Mouse (Mus musculus) bone marrow macrophage, adult 2 months (primary cell): ENCODE data around the gene Map3k20. TPM values are rescaled to one million over a fixed set of nuclear protein-coding genes. Genes with fewer than 3 reads are reported as not detected.

Source experiments
- H3K27ac ChIP-seq: 2 replicates; pipeline ENCODE4 v1.5.1; 2012; ENCODE audit warnings: low read depth, low read length; ENCODE audit not compliant: insufficient read depth
- H3K4me1 ChIP-seq: 2 replicates; pipeline ENCODE4 v1.6.1; 2012; ENCODE audit warnings: low read length; ENCODE audit not compliant: control insufficient read depth, insufficient read depth
- H3K4me3 ChIP-seq: 2 replicates; pipeline ENCODE4 v1.5.1; 2012; ENCODE audit warnings: mild to moderate bottlenecking, low read length, moderate library complexity; ENCODE audit not compliant: insufficient read depth
- CTCF ChIP-seq: IDR thresholded peaks from 2 replicates; pipeline ENCODE4 v1.5.1; 2012; ENCODE audit warnings: low read depth, mild to moderate bottlenecking, low read length, moderate library complexity
- POLR2A ChIP-seq: IDR thresholded peaks from 2 replicates; pipeline ENCODE4 v1.6.1; 2012; ENCODE audit warnings: mild to moderate bottlenecking, low read depth, low read length, borderline replicate concordance
- polyA plus RNA-seq: library from polyadenylated mRNA; stranded (reverse); fragments of >200 nt; gene quantifications from 2 replicates; pipeline ENCODE4 v1.2.4, GENCODE M21; 2012; ENCODE audit not compliant: missing spikeins, insufficient read depth, insufficient read length

The Map3k20 gene
- polyA plus RNA-seq, 1 experiment = 20.3 TPM

DNA sequence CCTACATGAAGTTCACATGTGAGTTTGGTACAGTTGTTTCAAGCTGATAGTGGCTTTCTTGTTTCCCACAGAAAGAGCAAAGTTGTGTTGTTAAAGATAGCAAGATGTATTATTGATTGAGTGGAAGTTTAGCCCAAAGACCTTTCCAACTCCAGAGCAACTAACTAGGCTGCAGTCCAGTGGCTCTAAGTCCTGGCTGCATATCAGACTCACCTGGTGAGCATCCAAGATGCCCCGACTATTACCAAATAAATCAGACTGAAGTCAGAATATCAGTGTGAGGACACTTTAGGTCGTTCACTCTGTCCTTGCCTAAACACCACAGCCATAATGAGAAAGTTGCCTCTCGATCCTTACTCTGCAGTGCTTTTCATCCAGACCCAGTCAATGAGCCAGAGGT, 59.8 kb downstream of the Map3k20 start:
- Histone ChIP-seq H3K4me3 (no peak overlapping the region), H3K4me1 (peaks cover 23% of the 10 kb centered on the region), H3K27ac (no peak overlapping the region)
- TF ChIP-seq POLR2A (no peak), CTCF (no peak)

DNA sequence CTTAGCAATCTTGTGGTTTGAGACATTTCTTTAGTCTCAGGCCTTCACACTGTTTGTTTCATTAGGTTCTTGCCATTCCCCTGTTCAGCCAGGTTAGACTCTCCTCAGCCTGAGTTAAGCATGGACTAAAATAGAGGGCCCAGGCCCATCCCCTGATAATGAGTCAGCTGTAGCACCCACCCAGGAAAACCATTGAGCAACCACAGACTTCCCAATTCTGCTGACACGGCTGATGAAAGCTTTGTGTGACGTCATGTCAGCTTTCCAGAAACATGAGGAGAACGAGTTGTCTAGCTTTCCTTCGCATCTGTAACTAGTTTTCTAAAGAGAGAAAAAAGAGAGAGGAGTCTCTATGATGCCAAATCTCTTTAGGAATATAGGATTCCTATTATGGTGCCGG, 65.9 kb downstream of the Map3k20 start:
- TF ChIP-seq POLR2A (no peak), CTCF (no peak)
- H3K27ac ChIP-seq = peak overlapping the region; percentile 64
- no peak overlapping the region for H3K4me3 ChIP-seq
- peaks cover 36% of the 10 kb centered on the region for H3K4me1 ChIP-seq

DNA sequence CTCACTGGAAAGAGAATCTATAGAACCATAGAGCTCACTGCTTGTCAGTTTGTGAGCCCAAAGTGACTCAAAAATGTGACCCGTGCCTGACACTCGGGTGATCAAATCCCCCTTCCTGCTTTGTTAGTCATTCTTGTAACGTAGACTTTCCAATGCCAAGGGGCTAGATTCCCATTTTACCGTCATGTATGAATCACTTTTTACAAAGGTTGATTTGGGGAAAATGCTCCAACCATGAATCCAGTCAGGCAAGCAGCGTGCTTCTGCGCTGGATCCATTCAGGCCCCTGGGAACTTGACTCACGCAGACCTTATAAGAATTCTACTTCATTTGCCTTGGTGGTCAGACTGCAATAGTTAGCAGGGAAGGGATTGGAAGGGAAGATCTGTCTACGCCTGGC, 66.3 kb downstream of the Map3k20 start:
- Histone ChIP-seq H3K27ac (peak overlapping the region; percentile 17), H3K4me3 (no peak overlapping the region)
- TF ChIP-seq POLR2A (no peak), CTCF (no peak)

DNA sequence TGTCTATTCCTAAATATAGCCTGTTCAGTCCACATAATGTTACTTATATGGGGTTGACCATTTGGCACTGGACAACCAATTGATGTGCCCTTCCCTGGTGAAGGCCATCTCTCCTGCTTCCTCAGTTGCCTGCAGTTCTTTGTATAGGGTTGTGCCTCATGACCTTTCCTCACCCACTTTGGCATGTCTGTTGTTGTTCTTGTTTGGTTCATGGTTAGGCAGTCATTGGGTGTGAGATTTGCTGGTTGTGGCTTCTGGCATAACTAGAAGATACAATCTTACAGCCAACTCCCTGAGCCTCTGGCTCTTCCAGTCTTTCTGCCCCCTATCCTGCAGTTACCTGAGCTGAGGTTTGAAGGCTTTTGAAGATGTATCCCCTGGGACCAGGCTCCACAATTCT, 67.3 kb downstream of the Map3k20 start:
- no peak overlapping the region for H3K4me3 ChIP-seq
- H3K27ac ChIP-seq = no peak overlapping the region
- peaks cover 36% of the 10 kb centered on the region for H3K4me1 ChIP-seq
- no peak for TF ChIP-seq POLR2A
- no peak for TF ChIP-seq CTCF

More for the DNA sequence above, 66.3 kb downstream of the Map3k20 start:
- peaks cover 36% of the 10 kb centered on the region for H3K4me1 ChIP-seq

DNA sequence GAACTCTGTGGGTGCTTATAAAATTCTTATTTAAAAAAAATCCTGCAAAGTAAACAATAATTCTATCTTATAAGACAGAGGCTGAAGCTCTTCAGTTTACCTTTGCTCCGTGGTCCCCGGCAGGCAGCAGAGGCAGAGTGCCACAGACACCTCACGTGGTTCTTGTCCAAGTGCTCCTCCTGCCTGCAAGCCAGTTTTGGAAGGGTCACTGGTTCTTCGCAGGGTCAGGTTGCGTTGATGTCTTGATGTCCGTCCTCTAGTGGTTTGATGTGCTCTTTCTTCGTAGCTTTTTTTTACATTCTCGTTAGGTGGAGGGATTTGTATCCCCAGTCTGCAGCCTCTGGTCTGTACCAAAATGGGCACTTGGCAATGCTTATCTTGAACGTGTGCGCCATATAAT, 71.0 kb downstream of the Map3k20 start:
- H3K27ac ChIP-seq = no peak overlapping the region
- H3K4me3 ChIP-seq = no peak overlapping the region
- TF ChIP-seq POLR2A (no peak), CTCF (no peak)
- H3K4me1 ChIP-seq = peaks cover 24% of the 10 kb centered on the region

DNA sequence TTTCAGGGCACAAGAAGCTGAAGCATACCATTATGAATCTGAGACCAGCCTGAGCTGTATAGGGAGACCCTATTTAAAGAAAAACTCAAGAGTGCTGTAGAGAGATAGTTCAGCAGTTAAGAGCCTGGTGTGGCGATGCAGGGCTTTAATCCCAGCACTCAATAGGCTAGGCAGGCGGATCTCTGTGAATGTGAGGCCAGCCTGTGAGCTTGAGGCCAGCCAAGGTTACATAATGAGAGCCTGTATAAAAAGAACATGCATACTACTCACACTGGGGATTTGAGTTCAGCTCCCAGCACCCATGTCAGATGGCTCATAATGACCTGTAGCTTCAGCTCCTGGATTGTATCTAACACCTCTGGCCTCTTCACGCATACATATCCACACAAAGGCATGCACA, 76.1 kb downstream of the Map3k20 start:
- no peak for TF ChIP-seq POLR2A
- TF ChIP-seq CTCF = no peak
- no peak overlapping the region for H3K27ac ChIP-seq
- peaks cover 35% of the 10 kb centered on the region for H3K4me1 ChIP-seq
- H3K4me3 ChIP-seq = no peak overlapping the region

DNA sequence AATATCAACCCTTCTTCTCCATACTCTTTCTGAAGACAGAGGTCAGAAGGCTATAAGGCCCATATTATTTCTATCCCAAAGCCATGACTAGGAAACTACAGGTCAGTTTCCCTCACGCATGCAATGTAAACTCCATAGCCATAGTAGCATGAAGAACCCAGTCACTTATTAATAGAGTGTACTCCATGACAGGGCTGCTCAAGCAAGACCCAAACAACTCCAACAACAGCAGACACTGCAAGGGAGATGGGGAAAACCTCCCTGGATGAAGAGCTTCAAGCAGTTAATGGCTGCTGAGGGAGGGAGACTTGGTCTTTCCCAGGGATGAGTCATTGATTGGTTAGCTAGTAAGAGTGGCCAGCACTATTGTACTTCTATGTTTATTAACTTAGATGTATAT, 78.0 kb downstream of the Map3k20 start:
- Histone ChIP-seq H3K4me3 (no peak overlapping the region), H3K4me1 (peaks cover 48% of the 10 kb centered on the region), H3K27ac (no peak overlapping the region)
- TF ChIP-seq POLR2A = no peak
- no peak for TF ChIP-seq CTCF

DNA sequence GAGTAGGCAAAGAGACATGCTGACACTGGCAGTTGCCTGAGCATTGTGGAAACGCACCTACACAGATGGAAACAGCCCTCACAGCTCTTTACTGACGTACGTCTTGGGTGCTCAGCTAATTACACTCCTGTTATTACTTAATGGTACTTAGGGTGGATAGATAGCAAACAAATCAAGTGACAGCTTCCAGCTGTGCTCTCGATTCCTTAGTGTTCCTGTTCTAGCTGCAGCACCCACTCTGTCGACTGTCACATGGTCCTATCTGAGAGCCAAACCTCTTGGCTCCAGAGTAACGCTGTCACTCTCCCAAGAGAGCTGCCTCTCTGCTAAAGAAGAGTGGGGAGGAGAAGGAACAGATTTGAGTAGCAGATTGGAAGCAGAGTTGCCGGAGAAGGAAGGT, 80.5 kb downstream of the Map3k20 start:
- H3K4me1 ChIP-seq = peaks cover 58% of the 10 kb centered on the region
- TF ChIP-seq POLR2A (no peak), CTCF (no peak)
- peak overlapping the region; percentile 26 for H3K4me3 ChIP-seq
- H3K27ac ChIP-seq = peak overlapping the region; percentile 97

DNA sequence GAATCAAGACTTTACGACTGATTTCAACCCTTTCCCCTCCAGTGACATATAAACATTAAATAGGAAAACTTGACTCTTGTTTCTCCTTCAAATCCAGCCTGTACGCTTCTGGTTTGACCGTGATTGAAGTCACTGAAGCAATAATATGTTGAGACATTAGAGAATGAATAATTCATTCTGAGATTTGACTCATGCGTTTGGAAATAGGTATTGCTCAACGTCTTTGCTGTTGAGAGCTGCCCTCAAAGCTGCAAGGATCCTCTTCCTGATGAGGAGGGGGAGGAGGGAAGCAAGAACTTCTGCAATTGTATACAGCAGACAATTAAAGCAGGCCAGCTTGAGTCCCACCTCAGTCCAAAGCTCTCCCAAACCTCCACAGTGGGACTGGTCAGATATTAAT, 81.1 kb downstream of the Map3k20 start:
- H3K4me3 ChIP-seq = no peak overlapping the region
- peaks cover 62% of the 10 kb centered on the region for H3K4me1 ChIP-seq
- TF ChIP-seq CTCF = no peak
- TF ChIP-seq POLR2A = no peak
- H3K27ac ChIP-seq = peak overlapping the region; percentile 97

DNA sequence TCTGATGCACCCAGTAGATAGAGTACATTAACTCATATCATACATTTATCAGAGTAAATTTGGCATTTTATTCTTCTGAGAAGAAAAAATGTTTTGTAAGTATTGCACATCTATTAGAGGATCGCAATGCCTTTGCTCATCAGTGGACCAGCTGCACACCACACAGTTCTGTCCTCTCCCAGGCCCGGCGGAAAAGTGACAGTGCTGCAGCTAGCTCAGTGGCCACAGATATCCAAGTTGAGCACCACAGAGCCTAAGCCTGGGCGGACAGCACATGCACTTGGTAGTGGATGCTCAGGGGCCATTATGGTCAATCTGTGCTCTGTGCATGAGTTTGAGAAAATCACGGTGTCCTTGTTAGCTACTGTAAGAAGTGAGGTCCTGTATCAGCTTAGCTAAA, 82.4 kb downstream of the Map3k20 start:
- H3K4me3 ChIP-seq = no peak overlapping the region
- no peak for TF ChIP-seq POLR2A
- peak overlapping the region; percentile 81 for H3K27ac ChIP-seq
- H3K4me1 ChIP-seq = peaks cover 70% of the 10 kb centered on the region

DNA sequence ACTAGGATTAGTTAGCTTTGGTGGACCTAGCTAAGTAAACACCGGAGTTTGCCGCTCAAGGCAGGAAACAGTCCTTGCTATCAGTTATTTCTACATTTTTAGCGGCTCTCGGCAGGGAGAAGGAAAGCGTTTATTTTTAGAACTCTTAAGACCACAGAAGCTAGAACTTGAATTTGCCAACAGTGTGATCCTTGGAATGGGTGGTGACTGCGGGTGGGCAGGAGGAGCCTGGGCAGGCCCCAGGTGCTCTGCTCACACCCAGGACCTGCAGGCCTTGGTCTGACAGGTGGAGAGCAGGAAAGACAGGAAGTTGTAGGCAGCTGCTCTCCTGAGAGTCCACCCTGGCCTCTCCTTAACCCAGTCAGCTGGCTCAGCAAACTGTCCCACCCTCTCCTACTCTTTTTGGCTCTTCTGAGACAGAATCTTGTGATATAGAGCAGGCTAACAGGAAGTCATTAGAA, 83.7 kb downstream of the Map3k20 start:
- Histone ChIP-seq H3K4me3 (peak overlapping the region; percentile 14; the same call in 1 of the 2 replicates), H3K4me1 (peaks cover 68% of the 10 kb centered on the region), H3K27ac (peak overlapping the region; percentile 100)
- TF ChIP-seq CTCF (no peak), POLR2A (no peak)
